Mouse (Mus musculus) neural tube, embryonic 11.5 days (tissue): ENCODE data around the gene Prkrip1. TPM values are rescaled to one million over a fixed set of nuclear protein-coding genes. Genes with fewer than 3 reads are reported as not detected.
"Not testable (repeated sequence)": the region's sequence is repeated elsewhere in the genome, so short reads cannot be mapped to it uniquely, and the experiment has no call there.

Experiments
- ATAC-seq: fragments of 200-750 bp; cut with Nextera tagmentation; 2 replicates; pipeline ENCODE4 v1.8.0; 2017; ENCODE audit warnings: moderate number of reproducible peaks, mild to moderate bottlenecking, moderate TSS enrichment, moderate library complexity; ENCODE audit not compliant: insufficient read depth, low FRiP score, low TSS enrichment
- DNase-seq: peaks from one replicate; pipeline ENCODE4 v3.0.0-alpha.2; 2015; ENCODE audit warnings: low spot score
- H3K27ac ChIP-seq: fragments of 300-500 bp; sonication (generic); 2 replicates; pipeline ENCODE4 v1.5.1; 2014; ENCODE audit warnings: low read depth, mild to moderate bottlenecking, low read length
- H3K27me3 ChIP-seq: fragments of 300-500 bp; sonication (generic); 2 replicates; pipeline ENCODE4 v1.6.1; 2014; ENCODE audit warnings: mild to moderate bottlenecking, low read length, mixed read lengths; ENCODE audit not compliant: control insufficient read depth, insufficient read depth
- H3K36me3 ChIP-seq: fragments of 300-500 bp; sonication (generic); 2 replicates; pipeline ENCODE4 v1.6.1; 2014; ENCODE audit warnings: mild to moderate bottlenecking, low read length, moderate library complexity, mixed read lengths; ENCODE audit not compliant: control insufficient read depth, insufficient read depth
- H3K4me1 ChIP-seq: fragments of 300-500 bp; sonication (generic); 2 replicates; pipeline ENCODE4 v1.6.1; 2014; ENCODE audit warnings: low read length, mixed read lengths; ENCODE audit not compliant: control insufficient read depth, insufficient read depth
- H3K4me2 ChIP-seq: fragments of 300-500 bp; sonication (generic); 2 replicates; pipeline ENCODE4 v1.6.1; 2014; ENCODE audit warnings: low read depth, mild to moderate bottlenecking, moderate library complexity
- H3K4me3 ChIP-seq: fragments of 300-500 bp; sonication (generic); 2 replicates; pipeline ENCODE4 v1.5.1; 2014; ENCODE audit warnings: low read depth, low read length
- H3K9ac ChIP-seq: fragments of 300-500 bp; sonication (generic); 2 replicates; pipeline ENCODE4 v1.6.1; 2014; ENCODE audit warnings: mild to moderate bottlenecking, low read length
- H3K9me3 ChIP-seq: fragments of 300-500 bp; sonication (generic); 2 replicates; pipeline ENCODE4 v1.6.1; 2016; ENCODE audit warnings: low read length; ENCODE audit not compliant: control insufficient read depth
- WGBS: fragments of 180-500 bp; shearing (Covaris S2); extraction: QIAGEN DNeasy Blood & Tissue Kit; methylation state at CpG from one replicate; pipeline ENCODE4 v1.1.7; 2014; 5-methylcytosine and 5-hydroxymethylcytosine counted together
- polyA plus RNA-seq: library from polyadenylated mRNA; unstranded; fragments of >200 nt; fragmentation: Nextera tagmentation; extraction: Ambion mirVana; gene quantifications from 2 replicates; pipeline ENCODE4 v1.2.1, GENCODE M21; 2014

Prkrip1 gene
- polyA plus RNA-seq, 1 experiment from 2014 or later = 76.5 TPM

DNA sequence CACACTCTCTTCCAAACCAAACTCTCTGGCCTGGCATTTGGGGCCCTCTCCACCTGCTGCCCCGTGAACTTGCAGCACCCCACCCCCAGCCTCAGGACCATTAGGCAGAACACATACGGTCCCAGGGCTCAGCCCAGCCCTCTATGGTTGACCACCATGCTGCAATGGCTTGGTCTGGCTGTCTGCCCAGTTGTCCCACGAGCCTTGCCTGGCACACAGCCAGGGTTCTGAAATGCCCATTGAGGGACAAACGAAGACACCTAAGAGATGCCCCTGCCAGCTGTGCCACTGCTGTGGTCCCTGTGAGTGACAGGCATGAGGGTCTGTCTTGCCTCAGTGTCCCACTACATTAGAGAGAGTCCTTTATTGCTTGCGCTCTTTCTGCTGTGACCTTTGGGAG, 17.2 kb upstream of the Prkrip1 start:
- 91% methylated on average over 5 of the region's 5 CpGs for WGBS
- DNase-seq = no peak
- no peaks in the 10 kb centered on the region for H3K4me1 ChIP-seq
- no peaks in the 10 kb centered on the region for H3K9me3 ChIP-seq
- no peak overlapping the region for H3K27ac ChIP-seq
- 0 out of 2 replicates have a peak, but pooled peaks cover 4% of the 10 kb centered on the region for H3K36me3 ChIP-seq
- ATAC-seq = no peak
- H3K4me2 ChIP-seq = no peak overlapping the region
- no peak overlapping the region for H3K4me3 ChIP-seq
- no peak overlapping the region for H3K9ac ChIP-seq
- H3K27me3 ChIP-seq = no peaks in the 10 kb centered on the region

DNA sequence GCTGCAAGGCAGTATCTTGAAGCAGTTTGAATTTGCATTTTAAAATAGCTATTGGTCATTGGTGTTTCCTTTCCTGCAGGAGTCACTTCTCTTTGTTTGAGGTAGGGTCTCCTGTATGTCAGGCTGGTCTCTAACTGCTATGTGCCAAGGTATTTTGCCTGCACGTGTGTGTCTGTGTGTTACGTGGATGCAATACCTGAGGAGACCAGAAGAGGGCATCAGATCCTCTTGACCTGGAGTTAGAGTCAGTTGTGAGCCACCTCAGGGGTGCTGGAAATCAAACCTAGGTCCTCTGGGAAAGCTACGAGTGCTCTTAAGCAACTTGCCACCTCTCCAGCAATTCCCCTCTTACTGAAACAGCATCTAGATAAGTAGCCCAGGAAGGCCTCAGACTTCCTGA, 16.4 kb upstream of the Prkrip1 start:
- Histone ChIP-seq H3K9me3 (no peaks in the 10 kb centered on the region), H3K27me3 (no peaks in the 10 kb centered on the region), H3K4me3 (no peak overlapping the region), H3K9ac (no peak overlapping the region), H3K4me2 (no peak overlapping the region), H3K36me3 (0 out of 2 replicates have a peak, but pooled peaks cover 3% of the 10 kb centered on the region), H3K27ac (no peak overlapping the region), H3K4me1 (no peaks in the 10 kb centered on the region)
- ATAC-seq (no peak), DNase-seq (peak; percentile 8)
- WGBS = 87% methylated on average over 3 of the region's 3 CpGs

DNA sequence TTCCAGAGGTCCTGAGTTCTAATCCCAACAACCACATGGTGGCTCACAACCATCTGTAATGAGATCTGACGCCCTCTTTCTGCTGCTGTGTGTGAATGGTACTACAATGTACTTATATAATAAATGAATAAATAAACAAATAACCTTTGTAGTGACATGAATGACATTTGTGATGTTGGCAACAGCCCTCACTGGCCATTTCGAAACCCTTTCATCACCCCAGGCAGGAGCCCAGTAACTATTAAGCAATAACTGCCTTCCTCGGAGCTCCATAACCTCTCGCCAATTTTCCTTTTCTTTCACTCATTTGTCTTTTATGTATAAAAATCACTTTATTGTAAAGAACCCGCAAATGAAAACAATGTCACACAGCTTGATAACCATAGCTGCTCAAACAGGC, 15.0 kb upstream of the Prkrip1 start:
- H3K9ac ChIP-seq = no peak overlapping the region
- no peak overlapping the region for H3K4me3 ChIP-seq
- ATAC-seq (no peak), DNase-seq (no peak)
- H3K27ac ChIP-seq = no peak overlapping the region
- H3K4me1 ChIP-seq = no peaks in the 10 kb centered on the region
- 0 out of 2 replicates have a peak, but pooled peaks cover 3% of the 10 kb centered on the region for H3K36me3 ChIP-seq
- 82% methylated on average over 5 of the region's 5 CpGs for WGBS
- H3K9me3 ChIP-seq = no peaks in the 10 kb centered on the region
- H3K4me2 ChIP-seq = no peak overlapping the region
- no peaks in the 10 kb centered on the region for H3K27me3 ChIP-seq

DNA sequence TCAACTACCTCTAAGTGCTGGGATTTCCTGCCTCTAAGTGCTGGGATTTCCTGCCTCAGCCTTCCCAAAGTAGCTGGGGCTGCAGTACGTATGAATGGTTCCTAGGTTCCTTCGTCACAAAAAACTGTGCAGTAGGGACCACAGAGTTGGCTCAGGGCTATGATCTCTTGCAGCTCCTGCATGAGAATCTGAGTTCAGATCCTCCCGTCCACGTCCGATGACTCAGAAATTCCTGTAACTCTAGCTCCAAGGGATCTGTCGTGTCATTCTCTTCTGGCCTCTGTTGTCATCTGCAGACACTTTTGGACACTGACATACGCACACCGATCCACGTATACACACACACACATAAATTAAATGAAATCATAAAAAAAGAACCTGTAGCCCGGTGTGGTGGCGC, 14.0 kb upstream of the Prkrip1 start:
- Histone ChIP-seq H3K9me3 (no peaks in the 10 kb centered on the region), H3K9ac (no peak overlapping the region), H3K4me3 (no peak overlapping the region), H3K4me1 (no peaks in the 10 kb centered on the region), H3K27me3 (no peaks in the 10 kb centered on the region), H3K4me2 (no peak overlapping the region), H3K27ac (no peak overlapping the region), H3K36me3 (no peaks in the 10 kb centered on the region)
- WGBS = 92% methylated on average over 11 of the region's 11 CpGs
- ATAC-seq (no peak), DNase-seq (no peak)

DNA sequence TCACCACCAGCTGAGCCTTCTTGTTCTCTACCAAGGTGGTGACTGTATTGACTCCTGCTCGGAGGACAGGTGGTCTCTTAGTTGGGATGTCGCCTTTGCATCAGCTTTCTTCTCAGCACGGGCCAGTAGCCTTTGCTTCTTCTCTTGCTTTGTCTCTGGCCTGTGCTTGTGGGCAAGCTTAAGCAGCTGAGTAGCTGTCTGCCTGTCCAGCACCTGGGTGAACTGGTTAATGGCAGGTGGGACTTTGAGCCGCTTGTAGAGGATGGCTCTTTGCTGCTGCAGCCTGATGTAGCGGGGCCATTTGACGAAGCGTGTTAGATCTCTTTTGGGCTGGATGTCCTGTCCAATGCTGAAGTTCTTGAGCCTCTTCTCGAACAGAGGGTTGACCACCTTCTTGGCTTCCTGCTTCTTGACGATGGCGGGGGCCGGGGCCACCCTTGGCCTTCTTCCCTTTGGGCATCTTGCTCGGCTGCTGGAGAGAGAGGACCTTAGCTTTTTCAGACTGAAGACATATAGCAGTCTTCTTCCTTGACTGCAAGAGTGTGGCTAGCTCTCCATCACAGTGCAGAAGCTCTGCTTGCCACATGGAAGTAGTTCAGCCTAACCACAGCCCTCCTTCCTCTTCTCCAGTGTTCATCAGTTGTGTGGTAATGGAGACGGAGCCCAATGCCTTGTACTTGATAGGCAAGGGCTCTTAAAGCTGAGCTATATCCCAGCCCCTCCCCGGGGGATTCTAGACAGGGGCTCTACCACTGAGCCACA, 12.8 kb upstream of the Prkrip1 start:
- H3K9ac ChIP-seq, H3K9me3 ChIP-seq, ATAC-seq, H3K4me2 ChIP-seq, H3K4me1 ChIP-seq, H3K36me3 ChIP-seq, DNase-seq, H3K27ac ChIP-seq, H3K4me3 ChIP-seq, H3K27me3 ChIP-seq: not testable (repeated sequence)
- WGBS = 90% methylated on average over 14 of the region's 14 CpGs

DNA sequence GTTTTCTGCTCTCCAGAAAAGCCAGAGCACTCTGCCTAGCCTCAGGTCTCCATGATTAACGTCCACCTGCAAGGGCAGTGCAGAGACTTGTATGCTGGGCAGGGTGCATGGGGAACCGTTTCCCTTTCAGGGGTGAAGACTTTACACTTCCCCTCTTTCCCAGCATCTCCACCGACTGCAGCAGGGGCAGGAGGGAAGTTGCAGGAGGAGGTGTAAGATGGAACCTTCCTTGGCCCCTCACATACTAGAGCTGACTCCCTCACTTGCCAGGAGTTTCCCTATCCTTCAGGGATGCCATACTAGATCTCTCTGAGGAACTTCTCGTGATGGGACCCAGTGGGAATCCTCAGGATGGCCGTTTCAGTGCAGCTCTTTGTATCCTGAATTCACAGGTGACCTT, 11.8 kb upstream of the Prkrip1 start:
- Histone ChIP-seq H3K27ac (no peak overlapping the region), H3K4me2 (no peak overlapping the region), H3K9me3 (no peaks in the 10 kb centered on the region), H3K4me1 (no peaks in the 10 kb centered on the region), H3K36me3 (no peaks in the 10 kb centered on the region), H3K4me3 (no peak overlapping the region), H3K9ac (no peak overlapping the region), H3K27me3 (no peaks in the 10 kb centered on the region)
- WGBS = 82% methylated on average over 5 of the region's 5 CpGs
- ATAC-seq = no peak
- DNase-seq = no peak

DNA sequence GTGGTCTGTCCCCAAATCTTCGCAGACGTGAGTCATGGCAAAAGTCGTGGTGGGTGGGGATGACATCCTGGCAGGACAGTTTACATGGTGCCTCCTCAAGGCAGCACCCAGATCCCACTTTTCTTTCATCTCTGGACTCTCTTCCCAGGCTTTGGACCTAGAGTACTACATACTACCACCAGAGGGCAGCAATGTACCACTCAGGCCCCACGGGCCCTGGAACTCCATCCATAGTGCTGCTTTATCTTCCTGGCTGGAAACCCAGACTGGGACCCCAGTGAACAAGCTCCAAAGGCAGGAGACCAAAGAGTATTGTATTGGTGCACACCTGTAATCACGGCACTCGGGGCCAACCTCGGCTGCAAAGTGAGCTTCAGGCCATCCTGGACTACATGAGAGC, 3.1 kb upstream of the Prkrip1 start:
- ATAC-seq (peak; percentile 40; the same call in 1 of the 2 replicates), DNase-seq (peak; percentile 81)
- Histone ChIP-seq H3K9ac (no peak overlapping the region), H3K4me2 (no peak overlapping the region), H3K36me3 (peaks cover under 1% of the 10 kb centered on the region; the same call in 1 of the 2 replicates), H3K9me3 (no peaks in the 10 kb centered on the region), H3K27ac (no peak overlapping the region), H3K4me1 (peaks cover 6% of the 10 kb centered on the region), H3K27me3 (no peaks in the 10 kb centered on the region), H3K4me3 (no peak overlapping the region)
- WGBS = 30% methylated on average over 7 of the region's 7 CpGs

DNA sequence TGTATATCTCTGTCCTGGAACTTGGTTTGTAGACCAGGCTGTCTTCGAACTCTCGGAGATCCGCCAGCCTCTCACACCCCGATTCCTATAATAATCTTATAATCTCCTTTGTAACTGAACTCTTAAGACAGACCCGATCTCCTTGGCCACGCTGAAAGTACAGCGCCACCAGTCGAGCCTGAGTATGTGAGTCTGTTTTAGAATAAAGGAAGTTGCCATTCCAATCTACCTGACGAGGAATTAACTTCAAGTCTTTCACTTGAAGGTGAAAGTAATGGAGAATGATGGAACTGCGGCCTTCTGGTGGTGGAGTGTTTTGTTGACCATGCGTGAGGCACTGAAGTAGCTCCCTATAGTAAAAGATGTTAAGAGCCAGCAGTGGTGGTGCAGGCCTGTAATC, 763 bp upstream of the Prkrip1 start:
- DNase-seq (no peak), ATAC-seq (no peak)
- Histone ChIP-seq H3K27ac (no peak overlapping the region; the same call in 1 of the 2 replicates), H3K9me3 (no peaks in the 10 kb centered on the region), H3K4me3 (peak overlapping the region; percentile 97), H3K4me1 (peaks cover 6% of the 10 kb centered on the region), H3K36me3 (peaks cover 12% of the 10 kb centered on the region), H3K9ac (peak overlapping the region; percentile 88), H3K27me3 (no peaks in the 10 kb centered on the region), H3K4me2 (peak overlapping the region; percentile 93)
- 40% methylated on average over 11 of the region's 11 CpGs for WGBS

DNA sequence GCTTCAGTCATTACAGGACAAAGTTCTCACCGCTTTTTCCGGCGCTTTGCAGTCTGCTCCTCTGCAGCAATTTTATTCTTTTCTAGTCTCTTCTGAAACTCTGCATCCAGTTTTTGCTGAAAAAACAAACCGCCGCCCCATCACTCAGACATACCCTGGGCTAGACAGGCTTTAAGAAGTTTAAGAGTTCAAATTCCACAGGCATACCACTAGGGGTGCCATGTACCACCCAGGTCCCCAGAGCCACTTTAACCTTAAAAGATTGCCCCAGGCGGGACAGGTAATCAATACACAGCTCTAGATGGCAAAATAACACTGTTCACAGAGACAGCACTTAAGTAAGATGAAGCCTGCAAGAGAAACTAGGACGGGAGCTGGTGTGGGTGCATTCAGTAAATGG, 6.9 kb downstream of the Prkrip1 start:
- no peak for ATAC-seq
- WGBS = 87% methylated on average over 7 of the region's 7 CpGs
- H3K9me3 ChIP-seq = no peaks in the 10 kb centered on the region
- no peak overlapping the region for H3K4me3 ChIP-seq
- no peak overlapping the region for H3K9ac ChIP-seq
- no peaks in the 10 kb centered on the region for H3K4me1 ChIP-seq
- DNase-seq = no peak
- H3K27me3 ChIP-seq = no peaks in the 10 kb centered on the region
- peaks cover 32% of the 10 kb centered on the region for H3K36me3 ChIP-seq
- H3K27ac ChIP-seq = no peak overlapping the region
- no peak overlapping the region for H3K4me2 ChIP-seq
